Comparison of ENCODE assay signal across 8 mouse cellular contexts in genomic region chr16:33055655-33056054, GRCm38 (mm10). TPM values are rescaled to one million over a fixed set of nuclear protein-coding genes. Genes with fewer than 3 reads are reported as not detected.
DNase-seq lines count a peak whose midpoint lies in the region; ATAC-seq lines count a peak whose summit lies in the region.

No protein-coding gene starts in this region.

- peak overlapping the region; percentile 76 for H3K4me3 ChIP-seq in forebrain, embryonic 15.5 days
- peak overlapping the region; percentile 93 for H3K4me3 ChIP-seq in limb, embryonic 15.5 days
- H3K4me3 ChIP-seq in stomach, embryonic 14.5 days (ENCODE audit: low read depth, low read length): peak overlapping the region; percentile 99

- H3K9me3 ChIP-seq in forebrain, embryonic 15.5 days: no peaks in the 10 kb centered on the region
- H3K9me3 ChIP-seq in limb, embryonic 15.5 days: no peaks in the 10 kb centered on the region
- H3K9me3 ChIP-seq in stomach, embryonic 14.5 days (ENCODE audit: control insufficient read depth, low read depth, low read length): no peaks in the 10 kb centered on the region

- H3K4me2 ChIP-seq in forebrain, embryonic 15.5 days (replicated peaks): peak overlapping the region; percentile 54
- peak overlapping the region; percentile 57 for H3K4me2 ChIP-seq in limb, embryonic 15.5 days
- H3K4me2 ChIP-seq in stomach, embryonic 14.5 days (replicated peaks; ENCODE audit: low read depth, low read length): peak overlapping the region; percentile 51

- peaks cover 26% of the 10 kb centered on the region for H3K36me3 ChIP-seq in forebrain, embryonic 15.5 days
- peaks cover 27% of the 10 kb centered on the region for H3K36me3 ChIP-seq in limb, embryonic 15.5 days
- peaks cover 28% of the 10 kb centered on the region for H3K36me3 ChIP-seq in stomach, embryonic 14.5 days (ENCODE audit: control insufficient read depth, insufficient read depth, low read length)

- DNase-seq in kidney, adult 8-10 months: peak; percentile 23 to 25
- no peak for DNase-seq in kidney, postnatal 36 days
- DNase-seq in R1 (ENCODE audit: low read depth, low spot score) (peak; percentile 24), adipocyte (ENCODE audit: low spot score) (no peak)
- no peak for DNase-seq in layer of hippocampus, adult 9-11 months

- H3K27me3 ChIP-seq in forebrain, embryonic 15.5 days: no peaks in the 10 kb centered on the region
- H3K27me3 ChIP-seq in limb, embryonic 15.5 days: no peaks in the 10 kb centered on the region
- H3K27me3 ChIP-seq in stomach, embryonic 14.5 days (ENCODE audit: control insufficient read depth, insufficient read depth, low read length): no peaks in the 10 kb centered on the region

- ATAC-seq in forebrain, embryonic 15.5 days (replicated peaks): peak; percentile 53
- no peak for ATAC-seq in limb, embryonic 15.5 days (ENCODE audit: insufficient number of reproducible peaks, low FRiP score, low TSS enrichment, low read depth)
- peak; percentile 34; the same call in 1 of the 2 replicates for ATAC-seq in stomach, embryonic 14.5 days (ENCODE audit: insufficient number of reproducible peaks, insufficient read depth, low FRiP score, low read depth)

- no peak overlapping the region for H3K27ac ChIP-seq in forebrain, embryonic 15.5 days (replicated peaks)
- no peak overlapping the region for H3K27ac ChIP-seq in limb, embryonic 15.5 days
- H3K27ac ChIP-seq in stomach, embryonic 14.5 days (ENCODE audit: low read length): no peak overlapping the region

- WGBS in forebrain, embryonic 15.5 days: 16% methylated on average over 10 of the region's 10 CpGs
- WGBS in limb, embryonic 15.5 days: 19% methylated on average over 10 of the region's 10 CpGs
- 23% methylated on average over 10 of the region's 10 CpGs for WGBS in stomach, embryonic 14.5 days

- H3K4me1 ChIP-seq in forebrain, embryonic 15.5 days: peaks cover 16% of the 10 kb centered on the region
- H3K4me1 ChIP-seq in limb, embryonic 15.5 days: peaks cover 20% of the 10 kb centered on the region
- H3K4me1 ChIP-seq in stomach, embryonic 14.5 days (ENCODE audit: control insufficient read depth, insufficient read depth, low read length): 0 out of 2 replicates have a peak, but pooled peaks cover 10% of the 10 kb centered on the region

- peak overlapping the region; percentile 90 for H3K9ac ChIP-seq in forebrain, embryonic 15.5 days (replicated peaks)
- H3K9ac ChIP-seq in limb, embryonic 15.5 days: peak overlapping the region; percentile 95; the same call in 1 of the 2 replicates
- no peak overlapping the region; the same call in 1 of the 2 replicates for H3K9ac ChIP-seq in stomach, embryonic 14.5 days (replicated peaks; ENCODE audit: low read depth, low read length)

RNA-seq across cellular contexts. Expression of gene Iqcg, which starts 0.4 kb away (rescaled TPM):
- polyA plus RNA-seq in forebrain, embryonic 15.5 days (2015; fragmentation: Nextera tagmentation; extraction: Ambion mirVana): 3.1 and 4.7 TPM in 2 replicates
- polyA plus RNA-seq in limb, embryonic 15.5 days (2015; fragmentation: Nextera tagmentation; extraction: Ambion mirVana): 1.6 and 2.0 TPM in 2 replicates
- polyA plus RNA-seq in stomach, embryonic 14.5 days (2014; fragmentation: Nextera tagmentation; extraction: Ambion mirVana): 2.6 and 2.7 TPM in 2 replicates

RNA-seq across cellular contexts. Expression of gene Rpl35a, which starts 0.6 kb away (rescaled TPM):
- polyA plus RNA-seq in forebrain, embryonic 15.5 days (2015; fragmentation: Nextera tagmentation; extraction: Ambion mirVana): 534 and 571 TPM in 2 replicates
- polyA plus RNA-seq in limb, embryonic 15.5 days (2015; fragmentation: Nextera tagmentation; extraction: Ambion mirVana): 774 and 915 TPM in 2 replicates
- polyA plus RNA-seq in stomach, embryonic 14.5 days (2014; fragmentation: Nextera tagmentation; extraction: Ambion mirVana): 1,070 and 1,136 TPM in 2 replicates

RNA-seq across cellular contexts. Expression of gene Lmln, which starts 6.7 kb away (rescaled TPM):
- 3.3 and 3.7 TPM in 2 replicates for polyA plus RNA-seq in forebrain, embryonic 15.5 days (2015; fragmentation: Nextera tagmentation; extraction: Ambion mirVana)
- 1.7 and 1.8 TPM in 2 replicates for polyA plus RNA-seq in limb, embryonic 15.5 days (2015; fragmentation: Nextera tagmentation; extraction: Ambion mirVana)
- 3.5 and 4.1 TPM in 2 replicates for polyA plus RNA-seq in stomach, embryonic 14.5 days (2014; fragmentation: Nextera tagmentation; extraction: Ambion mirVana)

Comparison
In these comparisons a context has a peak if more than half of its experiments do, and no peak if none do; other contexts are left out.
1. DNase-seq: peak in kidney, adult 8-10 months (2 of 2) and R1 (single experiment); none in kidney, postnatal 36 days (0 of 2), adipocyte (single experiment) and layer of hippocampus, adult 9-11 months (single experiment).
2. Peak in every context shown above with its lines, with median percentiles within 50 percentile points of each other: H3K4me2 ChIP-seq and H3K4me3 ChIP-seq.